Mouse (Mus musculus) left cerebral cortex, adult 9 months (tissue): Measurements from ENCODE around the gene Kdm2a.

Experiments used
- DNase-seq, 2 experiments: peaks; one replicate each; pipeline ENCODE4 v3.0.0; 2022; ENCODE audit warnings: low spot score in 2 of 2

Gene Kdm2a

DNA sequence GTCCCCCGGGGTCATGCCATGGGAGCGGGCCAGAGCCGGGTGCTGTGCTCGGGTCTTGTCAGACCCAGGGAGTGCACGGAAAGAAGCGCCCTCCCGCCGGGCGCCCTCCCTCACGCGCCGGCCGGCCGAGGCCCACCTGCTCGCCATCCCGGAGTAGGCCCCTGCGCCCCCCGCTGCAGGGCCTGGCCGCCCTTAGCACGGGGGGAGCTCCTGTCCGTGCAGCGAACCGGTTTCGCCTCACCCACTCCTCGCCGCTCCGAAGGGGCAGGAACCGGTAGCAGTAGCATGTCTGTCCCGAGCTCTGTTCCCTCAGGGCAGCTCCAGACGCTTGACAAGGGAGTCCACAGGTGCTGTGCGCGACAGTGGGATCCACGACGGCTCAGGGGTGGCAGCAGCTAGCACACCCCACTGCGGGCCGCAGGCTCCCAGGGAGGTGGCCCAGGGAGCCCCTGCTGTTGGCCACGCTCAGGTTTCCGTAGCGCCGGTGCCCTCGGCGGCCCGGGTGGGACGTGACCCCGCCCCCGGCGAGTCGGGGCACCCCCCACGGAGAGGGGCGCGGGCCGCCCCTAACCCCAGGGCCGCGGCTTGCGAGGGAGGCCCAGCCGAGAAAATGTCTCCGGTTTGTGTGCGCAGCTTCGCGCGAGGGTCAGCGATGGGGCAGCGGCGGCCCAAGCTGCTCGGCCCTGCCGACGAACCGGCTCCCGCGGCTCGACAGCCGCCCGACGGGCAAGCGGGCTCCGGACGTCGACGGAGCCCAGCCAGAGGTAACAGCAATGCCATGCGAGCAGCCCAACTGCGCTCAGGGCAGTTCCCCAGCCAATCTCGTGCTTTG, at the start of gene Kdm2a:
Gene Kdm2a, minus strand, starts transcription at position 488 of the 832 bp plus-strand sequence.
- peak in 1 of 2 experiments; percentile 38 for DNase-seq

DNA sequence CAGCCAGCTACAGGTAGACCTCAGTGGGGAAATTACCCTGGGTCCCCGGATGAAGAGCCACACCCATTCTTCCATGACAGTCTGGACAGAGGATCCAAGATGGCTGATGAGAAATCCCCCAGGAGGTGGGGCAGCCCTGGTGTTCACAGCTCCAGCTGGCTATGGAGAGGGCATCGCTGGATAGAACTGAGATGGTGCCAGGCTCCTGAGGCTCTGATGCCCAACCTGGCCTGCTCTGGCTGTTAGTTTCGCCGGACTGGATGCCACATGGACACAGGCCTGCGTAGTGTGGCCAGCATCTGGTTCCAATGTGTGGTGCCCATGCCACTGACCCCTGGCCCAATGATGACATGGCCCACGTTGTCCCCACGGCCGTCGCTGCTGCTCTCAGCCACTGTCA, 49.4 kb upstream of the Kdm2a start:
- no peak for DNase-seq

GRCm38 (mm10) chr19:4446661-4447420, 48.8 kb upstream of the Kdm2a start:
- no peak for DNase-seq

DNA sequence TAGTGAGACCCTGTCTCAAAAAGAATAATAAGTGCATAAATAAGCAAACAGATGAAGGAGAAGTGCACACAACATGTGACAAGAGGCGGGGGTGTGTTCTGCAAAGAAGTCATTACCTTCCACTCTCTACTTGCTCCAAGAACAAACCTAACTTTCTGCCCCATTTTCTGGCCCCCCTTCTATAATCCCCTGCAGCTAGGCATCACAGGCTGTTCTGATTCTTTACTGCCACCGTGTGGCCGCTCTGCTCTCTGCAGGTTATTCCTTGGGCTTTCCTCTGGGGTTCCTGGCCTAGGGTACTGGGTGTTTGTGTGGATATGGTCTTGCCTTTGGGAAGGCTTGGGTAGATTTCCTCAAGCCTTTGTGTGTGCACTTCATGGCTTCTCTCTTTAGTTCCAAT, 44.3 kb upstream of the Kdm2a start:
- DNase-seq = peak in 1 of 2 experiments; percentile 68

DNA sequence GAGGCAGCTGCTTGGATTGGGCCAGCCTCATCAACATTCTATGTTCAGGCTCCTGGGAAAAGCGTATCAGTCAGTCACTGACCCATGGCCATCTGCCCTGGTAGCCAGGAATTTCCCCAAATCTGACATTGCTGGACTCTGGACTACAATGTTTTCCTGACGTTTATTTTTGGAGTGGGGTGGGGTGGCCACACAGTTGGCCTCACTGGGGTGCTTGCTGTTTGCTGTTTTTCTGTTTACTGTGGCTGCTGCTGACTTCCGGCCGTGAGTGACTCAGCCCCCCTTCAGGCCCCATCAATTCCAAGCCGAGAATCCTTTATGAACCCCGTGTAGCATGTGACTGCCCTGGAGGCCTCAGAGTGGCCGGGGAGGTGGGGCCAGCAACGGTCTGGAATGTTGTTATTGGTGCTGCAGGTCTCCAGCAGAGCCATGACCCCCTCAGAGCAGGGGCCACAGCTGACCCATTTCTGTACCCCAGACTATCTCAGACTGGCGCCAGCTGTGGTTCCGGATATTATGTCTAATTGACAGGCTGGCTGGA, 43.6 kb upstream of the Kdm2a start:
- DNase-seq = no peak

DNA sequence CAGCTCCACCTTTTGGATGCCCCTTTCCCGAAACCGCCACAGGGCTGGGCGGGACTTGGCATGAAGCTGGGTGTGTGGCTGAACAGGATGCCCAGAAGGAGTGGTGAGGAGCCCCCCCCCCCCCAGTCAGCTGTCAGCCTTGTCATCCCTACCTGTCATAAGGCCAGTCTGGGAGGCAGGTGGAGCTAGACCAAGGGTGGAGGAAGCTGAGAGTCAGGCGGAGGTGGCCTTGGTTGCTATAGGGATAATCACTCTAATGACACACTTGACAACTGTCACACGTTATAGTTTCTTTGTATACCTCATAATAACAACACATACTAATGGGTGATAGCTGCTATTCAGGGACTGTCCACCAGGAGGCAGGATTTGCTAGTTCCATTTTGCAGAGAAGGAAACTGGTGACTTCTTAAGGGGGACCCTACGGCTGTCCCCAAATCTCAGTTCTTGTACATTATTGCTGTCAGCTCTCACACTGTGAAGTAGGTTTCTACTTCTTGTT, 43.1 kb upstream of the Kdm2a start:
- DNase-seq = peak in 1 of 2 experiments; percentile 55

- DNase-seq = no peak
Observed at GRCm38 (mm10) chr19:4440222-4440621, 42.1 kb upstream of the Kdm2a start.

DNA sequence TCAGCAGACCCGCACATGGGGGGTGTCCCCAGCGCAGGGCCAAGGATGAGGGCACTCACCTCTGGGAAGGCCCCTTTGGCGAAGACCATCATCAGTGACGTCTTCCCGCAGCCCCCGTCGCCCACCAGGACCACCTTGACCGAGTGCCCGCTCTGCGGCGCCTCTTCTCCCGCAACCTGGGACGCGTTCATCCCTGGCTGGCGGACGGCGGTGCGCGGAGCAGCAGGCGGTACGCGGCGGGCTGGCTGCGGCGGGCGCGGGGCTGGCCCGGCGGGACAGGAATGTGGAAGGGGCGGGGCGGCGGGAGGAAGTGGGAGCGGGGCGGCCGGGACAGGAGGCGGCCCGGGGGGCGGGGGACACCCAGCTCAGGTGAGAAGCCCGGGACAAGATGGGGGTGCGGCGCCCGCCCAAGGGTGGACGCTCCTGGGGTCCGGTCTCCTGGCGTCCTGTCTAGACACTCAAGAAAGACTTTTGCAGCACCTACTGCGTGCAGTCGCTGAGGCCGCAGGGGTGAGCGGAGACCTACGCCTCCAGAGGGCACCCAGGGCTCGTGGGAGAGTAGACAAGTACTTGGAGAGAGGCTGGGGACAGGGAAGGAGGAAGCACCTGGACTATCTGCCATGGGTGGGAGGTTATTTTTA, 41.2 kb upstream of the Kdm2a start, which contains the start of gene Rhod:
Gene Rhod, minus strand, starts transcription at position 272 of the 641 bp plus-strand sequence.
- DNase-seq = no peak

- DNase-seq = no peak
Observed at GRCm38 (mm10) chr19:4438791-4439160, 40.7 kb upstream of the Kdm2a start.

GRCm38 (mm10) chr19:4437886-4438285, 39.8 kb upstream of the Kdm2a start:
- DNase-seq = no peak

DNA sequence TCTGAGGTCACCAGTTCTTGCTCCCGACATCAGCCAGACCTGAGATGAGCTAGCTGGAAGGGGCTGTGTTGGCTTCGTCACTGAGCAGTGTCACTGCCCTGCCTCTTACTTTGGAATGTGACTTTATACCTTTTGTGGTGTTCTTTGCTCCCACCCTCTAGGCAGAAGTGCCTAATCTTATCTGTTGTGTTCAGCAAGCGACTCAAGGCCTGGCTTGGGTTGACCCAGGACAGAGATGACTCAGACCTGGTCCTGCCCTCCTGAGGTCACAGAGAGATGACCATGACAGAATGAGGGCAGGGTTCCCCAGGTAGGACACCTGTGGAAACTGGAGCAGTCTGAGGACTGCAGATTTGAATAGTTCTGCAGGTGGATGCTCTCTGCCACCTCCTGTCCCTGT, 38.2 kb upstream of the Kdm2a start:
- DNase-seq = no peak

DNA sequence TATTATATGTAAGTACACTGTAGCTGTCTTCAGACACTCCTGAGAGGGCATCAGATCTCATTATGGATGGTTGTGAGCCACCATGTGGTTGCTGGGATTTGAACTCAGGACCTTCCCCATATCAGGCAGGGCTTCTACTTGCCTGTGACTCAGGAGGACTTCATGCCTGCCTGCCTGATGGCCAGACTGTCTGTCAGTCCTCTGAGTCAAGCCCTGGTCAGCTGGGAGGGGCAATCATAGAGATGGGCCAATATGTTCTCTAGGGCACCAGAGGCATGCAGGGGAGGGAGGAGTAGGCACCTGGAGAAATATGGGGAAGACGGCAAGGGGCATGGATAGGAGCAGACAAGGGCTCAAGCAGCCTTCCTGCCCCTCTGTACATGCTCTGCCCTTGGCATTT, 36.9 kb upstream of the Kdm2a start:
- DNase-seq = no peak

DNA sequence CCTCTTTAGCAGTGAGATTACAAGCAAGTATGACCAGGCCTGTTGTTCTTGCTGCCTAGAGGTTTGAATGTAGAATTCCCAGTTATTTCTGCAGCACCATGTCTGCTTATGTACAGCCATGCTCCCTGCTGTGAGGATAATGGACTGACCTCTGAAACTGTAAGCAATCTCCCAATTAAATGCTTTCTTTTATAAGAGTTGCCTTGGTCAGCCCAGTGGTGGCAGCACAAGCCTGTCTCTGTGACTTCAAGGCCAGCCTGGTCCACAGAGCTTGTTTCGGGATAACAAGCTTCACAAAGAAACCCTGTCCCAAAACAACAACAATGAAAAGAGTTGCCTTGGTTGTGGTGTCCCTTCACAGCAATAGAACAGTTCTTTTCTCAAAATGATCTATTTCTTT, 35.7 kb upstream of the Kdm2a start:
- no peak for DNase-seq

- DNase-seq = no peak
Observed at GRCm38 (mm10) chr19:4430091-4430620, 32.1 kb upstream of the Kdm2a start.

- no peak for DNase-seq
Observed at GRCm38 (mm10) chr19:4425610-4426366, 27.7 kb upstream of the Kdm2a start.

GRCm38 (mm10) chr19:4423021-4423420, 24.9 kb upstream of the Kdm2a start:
- DNase-seq = no peak

DNA sequence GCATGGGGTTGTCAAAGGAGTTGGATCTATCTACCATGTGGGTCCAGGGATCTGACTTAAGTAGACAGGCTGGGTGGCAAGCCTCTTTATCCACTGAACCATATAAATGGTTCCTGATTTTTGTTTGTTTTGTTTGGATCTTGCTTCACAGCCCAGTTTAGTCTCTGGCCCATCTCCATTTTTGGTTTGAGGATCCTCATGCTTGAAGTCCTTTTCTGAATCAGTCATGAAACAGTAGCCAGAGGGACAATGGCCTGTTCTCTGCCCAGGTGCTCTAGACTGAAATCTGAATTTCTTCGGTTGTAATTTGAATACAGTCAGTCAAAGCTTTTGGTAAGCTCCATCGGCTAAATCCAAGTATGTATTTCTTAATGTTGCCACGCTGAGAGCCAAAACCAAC, 24.5 kb upstream of the Kdm2a start:
- DNase-seq = no peak

- DNase-seq = no peak
Observed at GRCm38 (mm10) chr19:4420153-4420910, 22.2 kb upstream of the Kdm2a start.

- no peak for DNase-seq
Observed at GRCm38 (mm10) chr19:4419711-4420110, 21.6 kb upstream of the Kdm2a start.

DNA sequence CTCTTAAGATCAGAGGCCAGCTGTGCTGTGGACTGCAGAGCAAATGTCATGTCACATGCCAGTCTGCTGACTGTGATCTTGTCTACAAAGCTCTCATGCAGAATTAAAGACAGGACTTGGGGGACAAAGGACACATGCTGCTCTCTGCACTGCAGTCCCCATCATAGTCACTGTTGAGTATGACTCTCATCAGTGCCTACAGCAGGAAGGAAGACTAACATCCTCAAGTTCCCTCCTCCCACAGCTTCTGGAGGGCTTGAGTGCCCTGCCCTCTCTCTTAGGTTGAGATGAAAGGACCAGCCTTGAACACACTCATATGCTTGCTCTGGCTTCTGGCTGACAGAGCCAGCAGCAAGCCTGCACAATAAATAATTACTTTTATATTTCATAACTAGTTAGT, 19.6 kb upstream of the Kdm2a start:
- no peak for DNase-seq
